Mouse (Mus musculus): ENCODE results near the gene 1700028P14Rik.

Gene 1700028P14Rik

GRCm38 (mm10) chr19:23521071-23521470 lies 131.5 kb downstream of the 1700028P14Rik start:
- in situ Hi-C loops (cut with MboI; ENCODE audit: low pct_unique_long_range_greater_than_20kb in 1 of 2, low sequenced_read_pairs in 2 of 2, unreplicated experiment in 1 of 2) = loop anchor here (5.0 to 25.0 kb wide), 3 partner anchors 149 to 609 kb away; no protein-coding TSS in a partner anchor

- in situ Hi-C loops (cut with MboI; ENCODE audit: low pct_unique_long_range_greater_than_20kb in 1 of 2, low sequenced_read_pairs in 2 of 2, unreplicated experiment in 1 of 2) = loop anchor here (5.0 to 25.0 kb wide), 3 partner anchors 148 to 608 kb away; no protein-coding TSS in a partner anchor
Measured at GRCm38 (mm10) chr19:23520629-23521028, 132.0 kb downstream of the 1700028P14Rik start.

GRCm38 (mm10) chr19:23518477-23518876 lies 134.1 kb downstream of the 1700028P14Rik start:
- in situ Hi-C loops (cut with MboI; ENCODE audit: low pct_unique_long_range_greater_than_20kb in 1 of 2, low sequenced_read_pairs in 2 of 2, unreplicated experiment in 1 of 2) = loop anchor here (25.0 kb wide), 2 partner anchors 506 to 606 kb away; no protein-coding TSS in a partner anchor

- in situ Hi-C loops (cut with MboI; ENCODE audit: low pct_unique_long_range_greater_than_20kb in 1 of 2, low sequenced_read_pairs in 2 of 2, unreplicated experiment in 1 of 2) = loop anchor here (5.0 to 25.0 kb wide), 3 partner anchors 499 to 599 kb away; no protein-coding TSS in a partner anchor
Measured at GRCm38 (mm10) chr19:23511303-23511702, 141.3 kb downstream of the 1700028P14Rik start.

Measured in mouse embryonic stem cell (cell line).